Mouse (Mus musculus): ENCODE measurements at regions not wholly inside any gene's neighbourhood (a gene's known extent, or its start where the extent isn't known, plus 50 kb on each side); places are given as distances from the start of the nearest gene placed in this dataset.

DNA sequence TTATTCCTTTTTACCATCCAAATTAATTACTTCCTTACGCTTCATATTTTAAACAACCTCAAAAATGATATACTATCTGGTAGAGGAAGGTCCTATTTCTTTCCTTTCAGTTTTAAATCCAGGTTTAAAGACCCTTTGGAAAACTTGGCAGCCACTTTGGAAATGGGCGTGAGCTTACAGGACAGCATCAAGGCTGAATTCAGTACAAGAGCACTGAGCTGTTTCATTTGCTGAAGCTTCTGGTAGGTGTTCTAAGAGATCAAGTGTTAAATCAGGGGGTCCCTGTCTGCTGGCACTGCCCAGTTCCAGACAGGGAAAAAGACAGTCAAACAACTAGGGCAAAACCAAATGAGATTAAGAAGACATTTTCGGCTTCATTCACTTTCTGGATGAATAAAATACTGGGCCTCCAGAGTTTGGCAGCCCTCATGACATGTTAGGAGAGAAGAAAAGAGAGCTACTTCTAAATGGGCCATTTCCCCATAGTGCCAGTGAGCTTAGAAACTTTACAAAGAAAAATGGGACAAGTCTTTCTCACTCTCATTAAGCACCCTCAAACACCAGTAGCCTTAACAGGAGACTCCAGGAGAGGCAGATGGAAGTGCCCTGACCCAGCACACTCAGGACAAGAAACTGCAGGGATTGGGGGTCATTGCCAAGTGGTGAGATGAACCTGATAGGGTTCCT lies 150.9 kb upstream of the Trp63 start:
- TF ChIP-seq EP300 (IDR thresholded peaks at IDR 0.05; ENCODE audit: low read depth) (no peak), CTCF (IDR thresholded peaks at IDR 0.05; ENCODE audit: low read depth) (no peak)
